Mouse (Mus musculus): Measurements from ENCODE around the gene Espnl. TPM values are rescaled to one million over a fixed set of nuclear protein-coding genes. Genes with fewer than 3 reads are reported as not detected.

Gene Espnl
- polyA plus RNA-seq, 1 experiment, result 0.15 TPM

- Histone ChIP-seq H3ac (ENCODE audit: control insufficient read depth, insufficient read length, low read depth) (no peak overlapping the region), H3K79me2 (ENCODE audit: control insufficient read depth, insufficient read depth) (no peaks in the 10 kb centered on the region), H3K36me3 (ENCODE audit: control insufficient read depth, insufficient read depth) (peaks cover 75% of the 10 kb centered on the region), H3K27me3 (ENCODE audit: control insufficient read depth, insufficient read depth, insufficient read length) (no peaks in the 10 kb centered on the region), H3K79me3 (ENCODE audit: low read depth) (no peaks in the 10 kb centered on the region), H3K4me3 (ENCODE audit: insufficient read depth, poor library complexity, severe bottlenecking) (no peak overlapping the region)
- no peak for TF ChIP-seq CEBPB (IDR thresholded peaks at IDR 0.05; ENCODE audit: low read depth)
- no peak for TF ChIP-seq MYOD1 (IDR thresholded peaks at IDR 0.05; ENCODE audit: control insufficient read depth, insufficient read length, low read depth)
- TF ChIP-seq MAX (IDR thresholded peaks at IDR 0.05), result no peak
- no peak for TF ChIP-seq MYOG (IDR thresholded peaks at IDR 0.05; ENCODE audit: control insufficient read depth, extremely low read depth, insufficient read length)
- no peak for TF ChIP-seq CTCF (IDR thresholded peaks at IDR 0.05; ENCODE audit: control insufficient read depth, insufficient read depth, insufficient read length)
- no peak for TF ChIP-seq FOSL1 (IDR thresholded peaks at IDR 0.05; ENCODE audit: insufficient read depth, low read length, poor library complexity, severe bottlenecking)
- no peak for TF ChIP-seq USF1 (IDR thresholded peaks at IDR 0.05; ENCODE audit: low read depth)
These were observed 51.5 kb downstream of the Espnl start for GRCm38 (mm10) chr1:91373414-91373835.

DNA sequence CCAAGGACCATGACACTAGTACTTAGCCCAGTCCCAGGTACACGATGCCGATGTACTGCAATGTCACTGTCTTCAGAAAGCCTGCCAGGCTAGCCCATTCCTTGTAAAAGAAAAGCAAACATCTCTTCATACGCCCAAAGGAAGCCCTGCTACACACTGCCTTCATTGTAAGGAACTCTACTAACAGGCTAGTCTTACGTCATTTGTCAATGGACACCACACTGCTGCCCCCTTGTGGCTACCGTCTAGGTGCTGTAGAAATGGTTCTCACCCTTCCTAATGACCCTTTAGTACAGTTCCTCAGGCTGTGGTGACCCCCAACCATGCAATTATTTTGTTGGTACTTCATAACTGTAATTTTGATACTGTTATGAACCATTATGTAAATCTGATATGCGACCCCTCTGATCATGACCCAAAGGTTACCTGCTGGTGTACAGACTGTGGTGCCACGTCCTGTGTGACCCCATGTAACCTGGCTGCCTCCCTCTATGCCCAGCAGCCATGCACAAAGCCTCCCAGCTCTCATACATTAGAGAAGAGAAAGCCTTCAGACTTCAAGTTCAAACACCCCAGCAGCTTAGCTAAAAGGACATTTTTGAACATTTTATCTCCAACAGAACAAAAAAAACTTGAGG, 58.7 kb downstream of the Espnl start:
- TF ChIP-seq MAX (IDR thresholded peaks at IDR 0.05) (no peak), MYOD1 (IDR thresholded peaks at IDR 0.05; ENCODE audit: control insufficient read depth, insufficient read length, low read depth) (no peak), MYOG (IDR thresholded peaks at IDR 0.05; ENCODE audit: control insufficient read depth, extremely low read depth, insufficient read length) (no peak), CEBPB (IDR thresholded peaks at IDR 0.05; ENCODE audit: low read depth) (peak; percentile 56), CTCF (IDR thresholded peaks at IDR 0.05; ENCODE audit: control insufficient read depth, insufficient read depth, insufficient read length) (peak; percentile 47)
- Histone ChIP-seq H3K79me2 (ENCODE audit: control insufficient read depth, insufficient read depth) (no peaks in the 10 kb centered on the region), H3K36me3 (ENCODE audit: control insufficient read depth, insufficient read depth) (peaks cover 97% of the 10 kb centered on the region), H3K79me3 (ENCODE audit: low read depth) (no peaks in the 10 kb centered on the region), H3K4me3 (ENCODE audit: insufficient read depth, poor library complexity, severe bottlenecking) (no peak overlapping the region), H3K27me3 (ENCODE audit: control insufficient read depth, insufficient read depth, insufficient read length) (no peaks in the 10 kb centered on the region), H3ac (ENCODE audit: control insufficient read depth, insufficient read length, low read depth) (no peak overlapping the region)

GRCm38 (mm10) chr1:91381091-91381471, 59.2 kb downstream of the Espnl start:
- Histone ChIP-seq H3K36me3 (ENCODE audit: control insufficient read depth, insufficient read depth) (peaks cover 97% of the 10 kb centered on the region), H3ac (ENCODE audit: control insufficient read depth, insufficient read length, low read depth) (no peak overlapping the region), H3K27me3 (ENCODE audit: control insufficient read depth, insufficient read depth, insufficient read length) (no peaks in the 10 kb centered on the region), H3K4me3 (ENCODE audit: insufficient read depth, poor library complexity, severe bottlenecking) (no peak overlapping the region), H3K79me2 (ENCODE audit: control insufficient read depth, insufficient read depth) (no peaks in the 10 kb centered on the region), H3K79me3 (ENCODE audit: low read depth) (no peaks in the 10 kb centered on the region)
- TF ChIP-seq CEBPB (IDR thresholded peaks at IDR 0.05; ENCODE audit: low read depth) (no peak), USF1 (IDR thresholded peaks at IDR 0.05; ENCODE audit: low read depth) (no peak), MYOG (IDR thresholded peaks at IDR 0.05; ENCODE audit: control insufficient read depth, extremely low read depth, insufficient read length) (no peak)

GRCm38 (mm10) chr1:91390369-91390768, 68.5 kb downstream of the Espnl start:
- Histone ChIP-seq H3K27me3 (ENCODE audit: control insufficient read depth, insufficient read depth, insufficient read length) (no peaks in the 10 kb centered on the region), H3K79me3 (ENCODE audit: low read depth) (peaks cover 54% of the 10 kb centered on the region), H3K36me3 (ENCODE audit: control insufficient read depth, insufficient read depth) (peaks cover 98% of the 10 kb centered on the region), H3ac (ENCODE audit: control insufficient read depth, insufficient read length, low read depth) (no peak overlapping the region), H3K79me2 (ENCODE audit: control insufficient read depth, insufficient read depth) (peaks cover 72% of the 10 kb centered on the region), H3K4me3 (ENCODE audit: insufficient read depth, poor library complexity, severe bottlenecking) (no peak overlapping the region)
- no peak for TF ChIP-seq CTCF (IDR thresholded peaks at IDR 0.05; ENCODE audit: control insufficient read depth, insufficient read depth, insufficient read length)
- no peak for TF ChIP-seq MAX (IDR thresholded peaks at IDR 0.05)
- no peak for TF ChIP-seq FOSL1 (IDR thresholded peaks at IDR 0.05; ENCODE audit: insufficient read depth, low read length, poor library complexity, severe bottlenecking)
- no peak for TF ChIP-seq USF1 (IDR thresholded peaks at IDR 0.05; ENCODE audit: low read depth)
- TF ChIP-seq CEBPB (IDR thresholded peaks at IDR 0.05; ENCODE audit: low read depth), result no peak
- no peak for TF ChIP-seq MYOG (IDR thresholded peaks at IDR 0.05; ENCODE audit: control insufficient read depth, extremely low read depth, insufficient read length)

- H3K79me3 ChIP-seq (ENCODE audit: low read depth), result peaks cover 54% of the 10 kb centered on the region
- H3K27me3 ChIP-seq (ENCODE audit: control insufficient read depth, insufficient read depth, insufficient read length), result no peaks in the 10 kb centered on the region
- no peak for TF ChIP-seq MAX (IDR thresholded peaks at IDR 0.05)
- no peak for TF ChIP-seq MYOD1 (IDR thresholded peaks at IDR 0.05; ENCODE audit: control insufficient read depth, insufficient read length, low read depth)
- TF ChIP-seq USF1 (IDR thresholded peaks at IDR 0.05; ENCODE audit: low read depth), result no peak
- no peak for TF ChIP-seq FOSL1 (IDR thresholded peaks at IDR 0.05; ENCODE audit: insufficient read depth, low read length, poor library complexity, severe bottlenecking)
- no peak for TF ChIP-seq MYOG (IDR thresholded peaks at IDR 0.05; ENCODE audit: control insufficient read depth, extremely low read depth, insufficient read length)
- no peak for TF ChIP-seq CTCF (IDR thresholded peaks at IDR 0.05; ENCODE audit: control insufficient read depth, insufficient read depth, insufficient read length)
- no peak for TF ChIP-seq CEBPB (IDR thresholded peaks at IDR 0.05; ENCODE audit: low read depth)
- peak overlapping the region; percentile 73 for H3ac ChIP-seq (ENCODE audit: control insufficient read depth, insufficient read length, low read depth)
- H3K4me3 ChIP-seq (ENCODE audit: insufficient read depth, poor library complexity, severe bottlenecking), result peak overlapping the region; percentile 66
- H3K79me2 ChIP-seq (ENCODE audit: control insufficient read depth, insufficient read depth), result peaks cover 56% of the 10 kb centered on the region
- H3K36me3 ChIP-seq (ENCODE audit: control insufficient read depth, insufficient read depth), result peaks cover 32% of the 10 kb centered on the region
These were observed 76.0 kb downstream of the Espnl start for GRCm38 (mm10) chr1:91397927-91398259.

Other genes starting within 250 kb of the Espnl start
- gene Rbm44, start 177.0 kb upstream of the Espnl start, polyA plus RNA-seq (2012; fragmentation: generic; extraction: Trizol), result not detected
- 2.1 TPM for gene Ramp1, start 142.3 kb upstream of the Espnl start, polyA plus RNA-seq (2012; fragmentation: generic; extraction: Trizol)
- gene Ube2f, start 71.8 kb upstream of the Espnl start, polyA plus RNA-seq (2012; fragmentation: generic; extraction: Trizol), result 71.0 TPM
- gene Scly, start 23.7 kb upstream of the Espnl start, polyA plus RNA-seq (2012; fragmentation: generic; extraction: Trizol), result 10.2 TPM
- 31.3 TPM for gene Klhl30, start 28.9 kb downstream of the Espnl start, polyA plus RNA-seq (2012; fragmentation: generic; extraction: Trizol)
- 7.3 TPM for gene Erfe, start 44.4 kb downstream of the Espnl start, polyA plus RNA-seq (2012; fragmentation: generic; extraction: Trizol)
- gene Ilkap, start 76.7 kb downstream of the Espnl start, polyA plus RNA-seq (2012; fragmentation: generic; extraction: Trizol), result 77.6 TPM
- 87.2 TPM for gene Hes6, start 92.0 kb downstream of the Espnl start, polyA plus RNA-seq (2012; fragmentation: generic; extraction: Trizol)
- gene Per2, start 137.2 kb downstream of the Espnl start, polyA plus RNA-seq (2012; fragmentation: generic; extraction: Trizol), result 0.96 TPM
- gene Traf3ip1, start 172.6 kb downstream of the Espnl start, polyA plus RNA-seq (2012; fragmentation: generic; extraction: Trizol), result 6.0 TPM
- gene Asb1, start 218.5 kb downstream of the Espnl start, polyA plus RNA-seq (2012; fragmentation: generic; extraction: Trizol), result 12.2 TPM